Mouse (Mus musculus) large intestine, adult 2 months (tissue): ENCODE data around the gene Rundc1. TPM values are rescaled to one million over a fixed set of nuclear protein-coding genes. Genes with fewer than 3 reads are reported as not detected.
A peak's percentile ranks its signal among the peaks of the same experiment; 100 is the strongest.
"Not testable (repeated sequence)": the region's sequence is repeated elsewhere in the genome, so short reads cannot be mapped to it uniquely, and the experiment has no call there.

Source experiments
- DNase-seq: peaks from one replicate; pipeline ENCODE4 v3.0.0-alpha.2; 2012; ENCODE audit warnings: low read depth, low spot score
- WGBS: fragments of 180-500 bp; shearing (Covaris S2); methylation state at CpG from one replicate; pipeline ENCODE4 v1.1.7; 2018; 5-methylcytosine and 5-hydroxymethylcytosine counted together
- polyA plus RNA-seq: library from polyadenylated mRNA; depleted of rRNA; stranded (reverse); fragments of >200 nt; gene quantifications from 2 replicates; pipeline ENCODE4 v1.2.3, GENCODE M21; 2012; rRNA removed

The Rundc1 gene
- polyA plus RNA-seq: 19.7 and 23.6 TPM in 2 replicates

GRCm38 (mm10) chr11:101424925-101425813, at the start of gene Rundc1, which contains the start of gene Ptges3l:
Rundc1 (plus strand) TSS chr11:101425085.
Ptges3l (minus strand) TSS chr11:101425333.
- WGBS: under 1% methylated on average over 80 of the region's 81 CpGs
- DNase-seq: peak; percentile 96

GRCm38 (mm10) chr11:101378196-101378595, 46.7 kb upstream of the Rundc1 start:
- DNase-seq: not testable (repeated sequence)
- WGBS: 90% methylated on average over 8 of the region's 8 CpGs

GRCm38 (mm10) chr11:101378926-101379325, 46.0 kb upstream of the Rundc1 start:
- no peak for DNase-seq

GRCm38 (mm10) chr11:101381817-101382216, 43.1 kb upstream of the Rundc1 start:
- DNase-seq: no peak
- WGBS: 31% methylated on average over 4 of the region's 4 CpGs

More at GRCm38 (mm10) chr11:101378926-101379325, 46.0 kb upstream of the Rundc1 start:
- whole genome bisulfite sequencing: 73% methylated on average over 6 of the region's 6 CpGs

- WGBS: 3% methylated on average over 8 of the region's 8 CpGs
- DNase-seq: peak; percentile 33
Measured at GRCm38 (mm10) chr11:101395110-101395509, 29.8 kb upstream of the Rundc1 start.

GRCm38 (mm10) chr11:101415306-101415705, 9.6 kb upstream of the Rundc1 start:
- 89% methylated on average over 2 of the region's 2 CpGs for WGBS
- DNase-seq: no peak

- WGBS: under 1% methylated on average over 11 of the region's 11 CpGs
- DNase-seq: no peak
Measured at GRCm38 (mm10) chr11:101416433-101417100, 8.3 kb upstream of the Rundc1 start.

- WGBS: under 1% methylated on average over 45 of the region's 45 CpGs
- peak; percentile 53 for DNase-seq
Measured at GRCm38 (mm10) chr11:101417101-101417855, 7.6 kb upstream of the Rundc1 start, which contains the start of gene Aarsd1. Aarsd1 (minus strand) TSS chr11:101417615.

GRCm38 (mm10) chr11:101418991-101419390, 5.9 kb upstream of the Rundc1 start:
- DNase-seq: no peak
- WGBS: 66% methylated on average over 6 of the region's 6 CpGs

GRCm38 (mm10) chr11:101419610-101420009, 5.3 kb upstream of the Rundc1 start:
- WGBS: 65% methylated on average over 3 of the region's 3 CpGs
- DNase-seq: no peak

GRCm38 (mm10) chr11:101420148-101420547, 4.7 kb upstream of the Rundc1 start:
- DNase-seq: no peak
- 86% methylated on average over 5 of the region's 5 CpGs for WGBS

- no peak for DNase-seq
- 4% methylated on average over 23 of the region's 23 CpGs for WGBS
Measured at GRCm38 (mm10) chr11:101424105-101424851, 607 bp upstream of the Rundc1 start, which contains the start of gene Gm27029. Gm27029 (minus strand) TSS chr11:101424796.

GRCm38 (mm10) chr11:101426165-101426564, 1.3 kb downstream of the Rundc1 start:
- no peak for DNase-seq
- WGBS: 28% methylated on average over 8 of the region's 8 CpGs

- 92% methylated on average over 9 of the region's 9 CpGs for WGBS
- DNase-seq: no peak
Measured at GRCm38 (mm10) chr11:101431327-101431726, 6.4 kb downstream of the Rundc1 start.

GRCm38 (mm10) chr11:101433396-101433795, 8.5 kb downstream of the Rundc1 start:
- DNase-seq: no peak
- 82% methylated on average over 13 of the region's 13 CpGs for WGBS

GRCm38 (mm10) chr11:101435831-101436230, 10.9 kb downstream of the Rundc1 start:
- no peak for DNase-seq
- 79% methylated on average over 4 of the region's 4 CpGs for WGBS

GRCm38 (mm10) chr11:101436916-101437315, 12.0 kb downstream of the Rundc1 start:
- no peak for DNase-seq
- WGBS: 83% methylated on average over 4 of the region's 4 CpGs

GRCm38 (mm10) chr11:101438006-101438405, 13.1 kb downstream of the Rundc1 start:
- WGBS: 64% methylated on average over 3 of the region's 3 CpGs
- DNase-seq: not testable (repeated sequence)
